Mouse (Mus musculus) G1E (cell line): ENCODE results near the gene Usp6nl.

Source experiments
- CTCF ChIP-seq: IDR thresholded peaks from 2 replicates; pipeline ENCODE4 v1.5.1; 2012; ENCODE audit warnings: low read depth, low read length, inconsistent platforms, mixed read lengths
- GATA1 ChIP-seq: IDR thresholded peaks from 2 replicates; pipeline ENCODE4 v1.6.1; 2012; ENCODE audit warnings: borderline replicate concordance, low read length, inconsistent platforms, mixed read lengths

GRCm38 (mm10) chr2:6322376-6322901 is at the start of gene Usp6nl:
- TF ChIP-seq CTCF (no peak), GATA1 (no peak)
